Mouse (Mus musculus) kidney, adult 10 weeks (tissue): ENCODE data around the gene Acp4. TPM values are rescaled to one million over a fixed set of nuclear protein-coding genes. Genes with fewer than 3 reads are reported as not detected.

Source experiments
- polyA plus RNA-seq: library from polyadenylated mRNA; stranded (reverse); fragments of 350-450 nt; fragmentation: Illumina TruSeq; extraction: RNeasy Lipid Tissue Mini Kit (QIAGEN cat#74804); gene quantifications from one replicate; pipeline ENCODE4 v1.2.3, GENCODE M21; 2014; ENCODE audit warnings: low read depth, low replicate concordance

Gene Acp4
- not detected for polyA plus RNA-seq

DNA sequence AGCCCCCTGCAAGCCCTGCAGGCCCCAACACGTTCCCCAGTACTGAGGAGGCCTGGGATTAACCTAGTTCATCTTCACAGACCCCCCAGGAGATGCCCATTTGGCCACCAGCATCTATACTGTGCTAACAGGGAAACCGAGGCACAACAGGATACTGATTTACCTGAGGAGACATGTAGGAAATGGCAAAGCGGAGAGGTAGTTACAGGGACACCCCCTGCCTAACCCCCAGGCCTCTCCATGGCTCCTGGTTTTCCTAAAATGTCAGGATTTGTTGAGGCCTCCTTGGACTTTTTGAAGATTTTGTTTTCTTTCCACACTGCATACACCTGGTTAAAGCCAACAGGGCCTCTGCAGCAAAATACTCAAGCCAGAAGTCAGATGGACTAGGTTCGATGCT, at the start of gene Acp4:
Gene Acp4 (minus strand): TSS at position 101 of the 400 bp plus-strand sequence.

DNA sequence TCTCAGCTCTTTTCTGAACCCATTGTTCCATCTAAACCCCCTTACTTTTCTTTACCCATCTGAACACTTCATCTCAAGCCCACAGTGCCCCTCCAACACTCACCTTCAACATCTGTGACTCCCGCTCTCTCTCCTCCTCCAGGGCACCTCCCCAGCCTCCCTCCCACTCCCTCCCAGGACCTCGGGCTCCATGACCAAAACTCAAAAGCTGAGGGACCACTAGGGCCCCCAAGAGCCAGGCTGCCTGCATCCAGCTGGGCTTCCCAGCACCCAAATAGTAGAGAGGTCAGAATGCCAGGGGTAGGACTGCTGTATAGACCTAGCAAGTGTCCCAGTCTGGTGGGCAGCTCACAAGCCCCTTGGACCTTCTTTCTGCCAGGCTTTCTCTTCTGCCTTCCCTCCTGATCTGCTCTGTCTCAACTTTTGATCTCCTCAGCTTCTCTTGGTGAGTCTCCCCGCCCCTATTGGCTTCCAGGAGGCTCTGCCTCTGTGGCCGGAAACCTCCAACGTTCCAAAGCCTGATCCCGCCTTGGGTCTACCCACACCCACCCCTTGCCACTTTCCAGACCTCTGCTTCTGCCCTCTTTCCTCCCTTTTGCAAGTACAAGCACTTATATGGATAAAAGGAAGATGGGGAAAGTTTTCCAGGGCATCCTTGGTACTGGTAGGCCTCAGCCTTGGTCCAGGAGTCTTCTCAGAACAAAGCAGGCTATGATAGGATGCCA, 49.5 kb upstream of the Acp4 start, which contains the start of gene Clec11a:
Gene Clec11a (minus strand): TSS at position 387 of the 725 bp plus-strand sequence.

DNA sequence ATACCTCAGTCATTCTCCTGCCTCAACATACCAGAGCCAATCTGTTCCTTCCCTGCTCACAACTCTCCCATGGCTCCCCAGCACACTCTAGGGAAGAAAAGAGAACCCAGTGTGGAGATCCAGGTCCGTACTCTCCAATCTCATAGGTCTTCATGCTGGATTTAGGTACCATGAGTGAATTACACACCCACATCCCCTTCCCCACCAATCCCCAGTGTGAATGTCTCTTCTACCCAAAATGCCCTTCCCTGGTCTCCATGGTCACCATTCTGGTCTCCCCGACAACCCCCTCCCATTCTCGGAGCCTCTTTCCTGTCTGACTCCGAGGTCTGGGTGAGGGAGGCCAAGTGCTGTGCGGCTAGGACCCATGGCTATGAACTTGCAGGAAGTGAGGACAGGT, 4.0 kb upstream of the Acp4 start, which contains the start of gene Gm15517:
Gene Gm15517 (plus strand): TSS at position 301 of the 400 bp plus-strand sequence.

DNA sequence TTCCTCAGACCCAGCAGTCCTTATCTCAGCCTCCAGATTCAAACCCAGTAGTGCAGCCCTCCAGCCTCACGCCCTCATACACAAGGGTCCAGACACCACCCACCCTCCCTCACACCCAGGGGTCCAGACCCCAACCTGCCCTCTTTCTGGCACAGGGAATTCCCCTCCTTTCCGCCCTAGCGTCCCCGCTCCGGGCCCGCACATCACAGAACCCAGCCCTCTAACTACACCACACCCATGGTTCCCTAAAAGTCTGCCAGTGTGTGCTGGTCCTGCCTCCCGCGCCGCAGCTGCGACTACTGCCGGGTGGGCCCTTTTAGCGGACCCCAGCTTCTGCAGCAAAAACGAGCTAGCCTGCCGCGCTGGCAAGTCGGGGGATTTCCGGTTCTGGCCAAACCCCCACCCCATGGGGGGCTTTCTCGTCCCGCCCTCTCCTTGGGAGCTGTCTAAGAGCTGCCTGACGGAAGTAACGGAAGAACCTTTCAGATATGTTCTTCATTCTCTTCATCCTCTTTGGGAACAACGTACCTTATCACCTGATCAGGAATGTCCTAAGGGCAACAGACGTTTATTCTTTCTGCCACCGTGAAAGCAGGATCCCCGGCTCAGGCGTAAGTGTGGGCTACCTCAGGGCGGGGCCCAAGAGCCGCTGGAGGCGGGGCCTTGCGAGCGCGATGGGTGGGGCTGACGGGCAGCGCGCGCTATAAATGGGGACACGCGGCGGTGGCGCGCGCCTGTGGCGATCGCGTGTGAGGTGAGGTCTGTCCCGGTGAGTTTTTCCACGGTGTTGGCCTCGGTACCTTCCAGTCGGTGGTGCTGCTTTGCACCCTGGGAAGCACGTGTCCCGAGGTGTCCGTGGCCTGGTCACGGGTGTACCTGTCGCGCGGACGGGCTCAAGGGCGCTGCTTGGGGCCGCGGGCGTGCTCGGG, 10.9 kb downstream of the Acp4 start, which contains the start of the genes 1700028J19Rik and 2410002F23Rik:
Gene 1700028J19Rik (minus strand): TSS at position 641 of the 929 bp plus-strand sequence.
Gene 2410002F23Rik (plus strand): TSS at position 668 of the 929 bp plus-strand sequence.

DNA sequence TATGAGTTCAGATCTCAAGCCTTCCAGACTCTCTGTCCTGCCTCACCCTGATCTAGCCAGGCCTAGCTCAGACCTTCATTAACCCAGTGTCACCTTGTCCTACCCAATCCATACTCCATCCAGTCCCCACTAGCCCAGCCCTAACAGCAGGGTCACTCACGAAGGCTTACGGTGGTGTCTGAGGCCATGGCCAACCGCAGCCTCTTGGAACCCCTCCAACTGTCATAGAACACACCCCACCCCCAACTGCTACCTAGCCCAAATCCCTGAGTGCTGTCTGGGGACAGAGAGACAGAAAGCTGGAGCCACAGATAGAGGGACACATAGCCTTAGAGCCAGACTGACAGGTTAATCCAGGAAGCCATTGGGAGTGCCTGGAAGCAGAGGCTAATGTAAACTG, 21.3 kb downstream of the Acp4 start, which contains the start of gene Gm36864:
Gene Gm36864 (plus strand): TSS at position 269 of the 400 bp plus-strand sequence.

DNA sequence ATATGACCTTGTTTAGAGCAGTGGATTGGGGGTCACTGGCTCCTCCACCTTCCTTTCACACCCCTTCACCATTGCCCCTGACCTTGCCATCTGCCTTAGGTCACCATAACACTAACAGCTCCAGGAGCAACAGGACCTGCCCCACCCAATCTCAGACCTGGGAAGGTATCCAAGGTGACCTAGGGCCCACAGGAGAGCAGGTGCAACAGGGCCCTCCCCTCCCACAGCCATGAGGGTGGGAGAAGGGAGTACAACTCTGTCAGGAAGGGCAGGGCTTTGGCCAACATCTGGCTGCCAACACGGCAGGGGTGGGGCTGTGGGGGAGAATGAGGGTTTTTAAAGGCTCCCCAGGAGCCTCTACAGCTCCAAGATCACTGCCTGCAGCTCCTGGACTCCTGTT, 32.1 kb downstream of the Acp4 start, which contains the start of gene Klk1:
Gene Klk1 (plus strand): TSS at position 285 of the 400 bp plus-strand sequence.

DNA sequence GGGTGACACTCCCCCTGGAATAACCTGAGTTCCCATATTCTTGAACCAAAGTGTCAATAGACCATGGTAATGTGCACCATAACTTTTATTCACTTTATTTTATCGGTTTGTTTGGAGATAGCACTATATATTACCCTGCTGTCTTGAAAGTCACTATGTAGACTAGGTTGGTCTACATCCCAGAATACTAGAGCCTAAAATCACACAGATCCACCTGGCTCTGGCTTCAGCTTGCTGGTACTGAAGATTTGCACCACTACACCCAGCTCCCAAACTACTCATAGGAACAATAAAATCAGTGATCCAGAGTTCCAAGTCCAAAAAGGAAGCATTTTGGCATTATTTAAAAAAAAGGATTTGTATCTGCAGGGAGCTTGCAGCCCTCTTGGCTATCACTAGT, 41.5 kb downstream of the Acp4 start, which contains the start of gene Klk1b5:
Gene Klk1b5 (plus strand): TSS at position 301 of the 400 bp plus-strand sequence.

DNA sequence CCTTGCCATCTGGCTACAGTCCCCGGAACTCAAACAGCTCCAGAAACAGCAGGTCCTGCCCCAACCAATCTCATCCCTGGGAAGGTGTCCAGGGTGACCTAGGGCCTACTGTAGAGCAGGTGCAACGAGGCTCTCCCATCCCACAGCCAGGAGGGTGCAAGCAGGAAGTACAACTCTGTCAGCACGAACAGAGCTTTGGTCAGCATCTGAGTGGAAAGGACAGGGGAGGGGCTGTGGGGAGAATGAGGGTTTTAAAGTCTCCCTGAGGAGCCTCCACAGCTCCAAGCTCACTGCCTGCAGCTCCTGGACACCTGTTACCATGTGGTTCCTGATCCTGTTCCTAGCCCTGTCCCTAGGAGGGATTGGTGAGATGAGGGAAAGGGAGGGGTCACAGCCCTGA, 50.0 kb downstream of the Acp4 start, which contains the start of gene Klk1b4:
Gene Klk1b4 (plus strand): TSS at position 301 of the 400 bp plus-strand sequence.

Other genes starting within 250 kb of the Acp4 start
- gene Klk1b26, start 245.2 kb downstream of the Acp4 start, polyA plus RNA-seq = not detected
- 0.93 TPM for gene Klk1b27, start 205.1 kb downstream of the Acp4 start, polyA plus RNA-seq
- gene Klk1b21, start 155.1 kb downstream of the Acp4 start, polyA plus RNA-seq = not detected
- gene Klk1b22, start 144.7 kb downstream of the Acp4 start, polyA plus RNA-seq = 1.8 TPM
- not detected for gene Klk1b16, start 120.6 kb downstream of the Acp4 start, polyA plus RNA-seq
- 0.77 TPM for gene Klk1b24, start 69.1 kb downstream of the Acp4 start, polyA plus RNA-seq
- 0.93 TPM for gene Klk1b3, start 59.2 kb downstream of the Acp4 start, polyA plus RNA-seq
- not detected for gene Klk1b4, start 49.9 kb downstream of the Acp4 start, polyA plus RNA-seq
- gene Klk1b5, start 41.4 kb downstream of the Acp4 start, polyA plus RNA-seq = 1.9 TPM
- gene Klk1, start 32.0 kb downstream of the Acp4 start, polyA plus RNA-seq = 786 TPM
- not detected for gene Gm36864, start 21.2 kb downstream of the Acp4 start, polyA plus RNA-seq
- gene 1700028J19Rik, start 10.7 kb downstream of the Acp4 start, polyA plus RNA-seq = 1.6 TPM
- 13.6 TPM for gene 2410002F23Rik, start 10.7 kb downstream of the Acp4 start, polyA plus RNA-seq
- gene Gm15517, start 4.1 kb upstream of the Acp4 start, polyA plus RNA-seq = not detected
- 1.8 TPM for gene Clec11a, start 49.5 kb upstream of the Acp4 start, polyA plus RNA-seq
- gene Shank1, start 52.9 kb upstream of the Acp4 start, polyA plus RNA-seq = not detected
- gene Syt3, start 126.7 kb upstream of the Acp4 start, polyA plus RNA-seq = not detected
- gene 1700008O03Rik, start 128.4 kb upstream of the Acp4 start, polyA plus RNA-seq = not detected
- not detected for gene Lrrc4b, start 171.6 kb upstream of the Acp4 start, polyA plus RNA-seq
- gene Aspdh, start 208.0 kb upstream of the Acp4 start, polyA plus RNA-seq = 1.7 TPM
- gene Josd2, start 210.6 kb upstream of the Acp4 start, polyA plus RNA-seq = 1.0 TPM
- 1.4 TPM for gene Emc10, start 239.2 kb upstream of the Acp4 start, polyA plus RNA-seq
- not detected for gene Fam71e1, start 239.2 kb upstream of the Acp4 start, polyA plus RNA-seq